Mouse (Mus musculus) left cerebral cortex, adult 2 months (tissue): ENCODE results near the gene Ovol3. TPM values are rescaled to one million over a fixed set of nuclear protein-coding genes. Genes with fewer than 3 reads are reported as not detected.
A peak's percentile ranks its signal among the peaks of the same experiment; 100 is the strongest.

Experiments used
- DNase-seq, 2 experiments: peaks; one replicate each; pipeline ENCODE4 v3.0.0; 2021 to 2022; ENCODE audit warnings: low spot score in 2 of 2, mixed read lengths in 1 of 2; ENCODE audit errors: extremely low spot score in 1 of 2
- H3K27ac ChIP-seq: fragments of 200-600 bp; 2 replicates; pipeline ENCODE4 v1.8.1; 2022
- H3K4me3 ChIP-seq: fragments of 200-600 bp; 2 replicates; pipeline ENCODE4 v1.8.1; 2022
- CTCF ChIP-seq: fragments of 200-600 bp; IDR thresholded peaks from 2 replicates; pipeline ENCODE4 v1.8.1; 2022; ENCODE audit warnings: antibody characterized with exemption, mild to moderate bottlenecking, moderate library complexity
- intact Hi-C: fragments of 180-260 bp; cut with DNase I; formaldehyde crosslinking; loops from one replicate; pipeline ENCODE4 v1.15.1; 2025
- total RNA-seq, 2 experiments: library from RNA; stranded (reverse); gene quantifications; 2 replicates each; pipeline ENCODE4 v1.2.3; 2021

Ovol3 gene
- total RNA-seq, 2 experiments from 2014 or later: not detected

GRCm38 (mm10) chr7:30200200-30200599, 35.3 kb downstream of the Ovol3 start:
- Histone ChIP-seq H3K27ac (no peak overlapping the region), H3K4me3 (no peak overlapping the region)
- DNase-seq: no peak
- no peak for TF ChIP-seq CTCF
- intact Hi-C loops: no loop called here

DNA sequence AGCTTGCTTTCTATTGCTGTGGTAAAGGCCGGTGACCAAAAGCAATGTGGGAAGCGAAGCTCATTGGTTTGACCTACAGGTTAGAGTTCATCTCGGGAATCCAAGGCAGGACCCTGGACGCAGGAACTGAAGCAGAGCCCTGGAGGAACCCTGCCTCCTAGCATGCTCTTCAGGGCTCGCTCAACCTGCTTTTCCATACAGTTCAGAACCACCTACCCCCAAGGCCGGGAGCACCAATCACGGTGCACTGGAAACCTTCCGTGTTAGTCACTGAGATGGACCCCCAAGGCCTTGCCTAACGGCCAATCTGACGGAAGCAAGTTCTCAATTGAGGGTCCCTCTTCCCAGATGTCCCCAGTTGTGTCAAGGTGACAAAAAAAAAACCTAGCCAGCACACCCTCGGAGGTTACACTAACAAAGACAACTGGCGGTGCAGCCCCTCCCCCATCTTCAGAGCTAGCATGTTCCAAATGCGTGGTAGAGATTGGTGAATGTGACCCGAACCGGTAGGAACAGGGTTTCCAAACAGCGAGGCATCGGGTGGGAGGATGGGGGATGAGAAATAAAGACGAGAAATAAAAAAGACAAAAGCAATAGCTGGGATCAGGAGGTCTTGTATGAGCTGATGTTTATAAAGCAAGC, 35.9 kb downstream of the Ovol3 start:
- DNase-seq: no peak
- TF ChIP-seq CTCF: no peak
- Histone ChIP-seq H3K27ac (no peak overlapping the region), H3K4me3 (no peak overlapping the region)
- intact Hi-C loops: no loop called here

GRCm38 (mm10) chr7:30198481-30198971, 37.0 kb downstream of the Ovol3 start, which contains the start of gene Capns1:
Gene Capns1, minus strand, starts transcription at chr7:30198811.
- peak; percentile 80 for TF ChIP-seq CTCF
- Histone ChIP-seq H3K27ac (no peak within 1 kb of the TSS), H3K4me3 (peak within 1 kb of the TSS; percentile 21; the same call in 1 of the 2 replicates)
- intact Hi-C loops: no loop called here
- DNase-seq: peak; percentile 42 to 61

DNA sequence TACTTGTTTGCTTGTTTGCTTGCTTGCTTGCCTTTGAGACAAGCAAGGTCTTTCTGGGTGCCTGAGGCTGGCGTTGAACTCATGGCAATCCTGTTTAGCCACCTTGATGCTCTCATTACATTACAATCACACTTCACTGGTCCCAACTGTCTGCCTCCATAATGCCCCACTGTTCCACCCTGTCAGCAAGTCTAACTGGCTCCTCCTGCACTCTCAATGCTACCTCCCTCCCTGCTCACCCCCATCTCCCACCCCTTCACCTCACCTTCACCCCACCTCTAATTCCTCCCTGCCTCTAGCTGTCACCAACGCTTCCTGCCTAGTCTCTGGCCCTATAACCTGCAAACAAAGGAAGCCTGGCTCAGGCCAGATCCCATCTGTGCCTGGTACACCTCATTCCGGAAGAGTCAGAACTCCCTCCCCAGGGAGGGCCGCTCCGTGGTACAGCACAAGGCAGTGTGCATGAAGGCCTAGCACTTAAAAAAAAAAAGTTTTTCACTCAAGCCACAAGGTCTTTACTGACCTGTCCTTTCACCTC, 37.9 kb downstream of the Ovol3 start:
- Histone ChIP-seq H3K27ac (no peak overlapping the region), H3K4me3 (no peak overlapping the region)
- no peak for TF ChIP-seq CTCF
- intact Hi-C loops: no loop called here
- no peak for DNase-seq

DNA sequence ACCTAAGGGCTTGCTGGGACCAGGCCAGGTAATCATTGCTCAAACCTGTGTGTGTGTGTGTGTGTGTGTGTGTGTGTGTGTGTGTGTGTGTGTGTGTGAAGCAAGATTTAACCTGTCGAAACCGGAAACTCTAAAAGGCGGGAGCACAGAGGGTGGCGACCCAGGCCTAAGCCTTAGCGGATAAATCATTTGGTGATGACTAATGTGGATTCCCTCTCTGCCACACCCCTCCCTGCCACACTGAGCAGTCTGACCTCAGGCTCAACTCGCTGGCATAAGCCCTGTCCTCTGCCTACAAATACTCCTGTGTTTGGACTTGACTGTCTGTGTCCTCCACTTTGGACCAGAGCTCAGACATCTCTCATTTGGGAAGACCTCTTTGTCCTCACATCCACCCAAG, 39.4 kb downstream of the Ovol3 start:
- TF ChIP-seq CTCF: no peak
- intact Hi-C loops: no loop called here
- Histone ChIP-seq H3K27ac (no peak overlapping the region), H3K4me3 (no peak overlapping the region)
- no peak for DNase-seq

- Histone ChIP-seq H3K4me3 (peak overlapping the region; percentile 68; the same call in 1 of the 2 replicates), H3K27ac (peak overlapping the region; percentile 87)
- no peak for DNase-seq
- intact Hi-C loops: no loop called here
- TF ChIP-seq CTCF: no peak
These were observed 40.1 kb downstream of the Ovol3 start for GRCm38 (mm10) chr7:30195461-30195860.

DNA sequence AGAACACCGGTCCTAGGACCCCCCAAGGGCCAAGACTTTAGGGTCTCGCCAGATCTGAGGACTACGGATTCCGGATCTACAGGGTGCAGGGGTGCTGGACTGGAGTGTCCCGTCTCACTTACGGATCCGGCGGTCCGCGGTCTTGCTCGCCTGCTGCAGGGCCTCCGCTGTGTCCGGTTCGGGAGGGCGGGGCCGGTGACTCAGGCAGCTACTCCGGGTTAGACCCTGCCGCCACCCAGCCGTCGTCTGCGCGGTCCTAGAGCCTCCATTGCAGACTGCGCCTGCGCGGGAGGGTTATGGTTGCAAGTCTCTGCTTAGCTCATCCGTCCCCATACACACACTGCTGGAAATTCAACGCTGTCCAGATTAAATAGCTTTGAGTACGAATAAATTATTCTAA, 40.6 kb downstream of the Ovol3 start:
- Histone ChIP-seq H3K27ac (peak overlapping the region; percentile 87), H3K4me3 (peak overlapping the region; percentile 68)
- TF ChIP-seq CTCF: no peak
- intact Hi-C loops: no loop called here
- peak; percentile 94 for DNase-seq

GRCm38 (mm10) chr7:30194101-30194831, 41.3 kb downstream of the Ovol3 start:
- no peak for DNase-seq
- H3K27ac ChIP-seq: peak overlapping the region; percentile 87
- peak overlapping the region; percentile 68 for H3K4me3 ChIP-seq
- no peak for TF ChIP-seq CTCF
- intact Hi-C loops: no loop called here

- peak; percentile 56 to 80 for DNase-seq
- Histone ChIP-seq H3K4me3 (peak overlapping the region; percentile 68), H3K27ac (peak overlapping the region; percentile 87; the same call in 1 of the 2 replicates)
- TF ChIP-seq CTCF: no peak
- intact Hi-C loops: no loop called here
These were observed 41.9 kb downstream of the Ovol3 start for GRCm38 (mm10) chr7:30193581-30194100.

DNA sequence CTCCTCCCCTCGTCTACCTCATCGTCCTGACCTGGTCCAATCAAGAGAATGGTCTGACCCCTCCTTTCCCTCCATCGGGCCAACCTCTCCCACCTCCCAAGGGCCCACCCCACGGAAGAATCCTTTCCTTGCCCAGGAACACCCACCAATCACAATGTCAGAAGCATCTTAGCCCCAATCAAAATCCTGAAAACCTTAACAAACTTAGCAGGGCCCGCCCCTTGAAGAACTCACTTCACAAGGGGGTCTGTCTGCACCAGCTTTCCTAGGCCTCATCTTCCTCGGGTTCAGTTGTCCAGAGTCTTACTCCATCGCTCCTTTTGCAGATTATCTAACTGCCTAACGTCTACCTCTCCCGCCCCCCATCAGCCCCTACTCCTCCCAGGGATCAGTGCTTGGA, 42.5 kb downstream of the Ovol3 start:
- no peak overlapping the region for H3K27ac ChIP-seq
- TF ChIP-seq CTCF: no peak
- no peak for DNase-seq
- intact Hi-C loops: no loop called here
- peak overlapping the region; percentile 68 for H3K4me3 ChIP-seq

DNA sequence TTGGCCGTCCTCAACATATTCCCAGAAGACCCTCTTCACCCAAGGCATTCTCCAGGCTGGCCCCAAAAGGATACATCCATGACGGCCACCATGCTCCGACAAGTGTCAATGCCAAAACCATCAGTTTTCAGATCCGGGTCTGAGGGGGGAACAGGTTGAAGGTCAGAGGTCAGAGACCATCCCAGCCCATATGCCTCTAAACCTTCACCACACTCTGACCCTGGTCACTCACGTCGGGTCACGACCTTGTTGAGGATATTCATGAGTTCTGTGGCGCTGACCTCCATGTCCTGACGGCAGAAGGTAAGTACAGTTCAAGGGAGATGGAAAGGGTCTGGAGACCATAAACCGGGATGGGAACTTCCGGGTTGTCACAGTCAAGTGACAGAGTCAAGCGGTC, 43.4 kb downstream of the Ovol3 start:
- intact Hi-C loops: no loop called here
- Histone ChIP-seq H3K4me3 (no peak overlapping the region), H3K27ac (no peak overlapping the region)
- no peak for DNase-seq
- TF ChIP-seq CTCF: no peak

DNA sequence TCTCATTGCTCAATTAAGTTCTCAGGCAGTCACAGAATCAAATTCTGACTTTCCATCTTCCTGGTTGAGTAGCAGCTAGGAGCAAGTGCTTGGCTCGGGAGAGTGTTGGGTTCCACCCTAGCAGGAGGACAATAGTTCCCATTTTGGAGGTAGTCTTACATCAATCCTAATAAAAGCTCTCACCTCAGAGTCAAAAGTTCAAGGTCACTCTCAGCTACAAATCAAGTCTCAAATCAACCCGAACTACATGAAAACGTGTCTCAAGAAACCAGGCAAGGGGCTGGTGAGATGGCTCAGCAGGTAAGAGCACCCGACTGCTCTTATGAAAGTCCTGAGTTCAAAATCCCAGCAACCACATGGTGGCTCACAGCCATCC, 46.4 kb downstream of the Ovol3 start:
- Histone ChIP-seq H3K27ac (no peak overlapping the region), H3K4me3 (no peak overlapping the region)
- TF ChIP-seq CTCF: no peak
- intact Hi-C loops: loop anchor here (10.0 kb wide), 1 partner anchor 246 kb away; no protein-coding TSS in a partner anchor
- no peak for DNase-seq
